Mouse (Mus musculus): Measurements from ENCODE around the gene Kank3. TPM values are rescaled to one million over a fixed set of nuclear protein-coding genes. Genes with fewer than 3 reads are reported as not detected.
"Not testable (repeated sequence)": the region's sequence is repeated elsewhere in the genome, so short reads cannot be mapped to it uniquely, and the experiment has no call there.

The Kank3 gene
- polyA plus RNA-seq, 1 experiment = 16.2 TPM

- peak overlapping the region; percentile 64 for H3K4me3 ChIP-seq (ENCODE audit: insufficient read depth, low read depth, low read length)
- peaks cover 9% of the 10 kb centered on the region for H3K4me1 ChIP-seq (ENCODE audit: control insufficient read depth, insufficient read depth, insufficient read length, low read length)
- peak overlapping the region; percentile 27; the same call in 1 of the 2 replicates for H3K27ac ChIP-seq (replicated peaks; ENCODE audit: low read depth, low read length)
These were observed 7.8 kb downstream of the Kank3 start for GRCm38 (mm10) chr17:33817969-33818643.

GRCm38 (mm10) chr17:33822436-33822959 lies 12.2 kb downstream of the Kank3 start:
- H3K4me3 ChIP-seq (ENCODE audit: insufficient read depth, low read depth, low read length) = no peak overlapping the region
- H3K27ac ChIP-seq (replicated peaks; ENCODE audit: low read depth, low read length) = no peak overlapping the region
- peaks cover 13% of the 10 kb centered on the region for H3K4me1 ChIP-seq (ENCODE audit: control insufficient read depth, insufficient read depth, insufficient read length, low read length)

GRCm38 (mm10) chr17:33823171-33823570 lies 12.9 kb downstream of the Kank3 start:
- not testable (repeated sequence) for H3K4me1 ChIP-seq (ENCODE audit: control insufficient read depth, insufficient read depth, insufficient read length, low read length); H3K27ac ChIP-seq (replicated peaks; ENCODE audit: low read depth, low read length)
- H3K4me3 ChIP-seq (ENCODE audit: insufficient read depth, low read depth, low read length) = peak overlapping the region; percentile 85

- H3K4me1 ChIP-seq (ENCODE audit: control insufficient read depth, insufficient read depth, insufficient read length, low read length) = peaks cover 11% of the 10 kb centered on the region
These were observed 14.0 kb downstream of the Kank3 start, which contains the start of the genes Rps28 and Ndufa7 for GRCm38 (mm10) chr17:33824084-33824996. Gene Rps28 (minus strand): TSS chr17:33824562. Gene Ndufa7 (plus strand): TSS chr17:33824572.

GRCm38 (mm10) chr17:33824997-33825330 lies 14.6 kb downstream of the Kank3 start:
- Histone ChIP-seq H3K4me1 (ENCODE audit: control insufficient read depth, insufficient read depth, insufficient read length, low read length) (peaks cover 15% of the 10 kb centered on the region), H3K27ac (replicated peaks; ENCODE audit: low read depth, low read length) (peak overlapping the region; percentile 98), H3K4me3 (ENCODE audit: insufficient read depth, low read depth, low read length) (peak overlapping the region; percentile 80)

More at GRCm38 (mm10) chr17:33824084-33824996, 14.0 kb downstream of the Kank3 start, which contains the start of the genes Rps28 and Ndufa7:
- H3K4me3 ChIP-seq (ENCODE audit: insufficient read depth, low read depth, low read length) = peak within 1 kb of the TSS; percentile 85
- peak within 1 kb of the TSS; percentile 98 for H3K27ac ChIP-seq (replicated peaks; ENCODE audit: low read depth, low read length)

- H3K4me3 ChIP-seq (ENCODE audit: insufficient read depth, low read depth, low read length) = no peak overlapping the region; the same call in 1 of the 2 replicates
- H3K4me1 ChIP-seq (ENCODE audit: control insufficient read depth, insufficient read depth, insufficient read length, low read length) = peaks cover 15% of the 10 kb centered on the region
- H3K27ac ChIP-seq (replicated peaks; ENCODE audit: low read depth, low read length) = no peak overlapping the region
These were observed 15.1 kb downstream of the Kank3 start for GRCm38 (mm10) chr17:33825462-33825861.

GRCm38 (mm10) chr17:33826850-33827249 lies 16.5 kb downstream of the Kank3 start:
- Histone ChIP-seq H3K4me3 (ENCODE audit: insufficient read depth, low read depth, low read length) (no peak overlapping the region), H3K4me1 (ENCODE audit: control insufficient read depth, insufficient read depth, insufficient read length, low read length) (peaks cover 15% of the 10 kb centered on the region), H3K27ac (replicated peaks; ENCODE audit: low read depth, low read length) (no peak overlapping the region)

- H3K4me3 ChIP-seq (ENCODE audit: insufficient read depth, low read depth, low read length) = no peak overlapping the region
- H3K27ac ChIP-seq (replicated peaks; ENCODE audit: low read depth, low read length) = peak overlapping the region; percentile 73
- peaks cover 12% of the 10 kb centered on the region for H3K4me1 ChIP-seq (ENCODE audit: control insufficient read depth, insufficient read depth, insufficient read length, low read length)
These were observed 18.6 kb downstream of the Kank3 start for GRCm38 (mm10) chr17:33828892-33829291.

GRCm38 (mm10) chr17:33829561-33829960 lies 19.2 kb downstream of the Kank3 start:
- Histone ChIP-seq H3K27ac (replicated peaks; ENCODE audit: low read depth, low read length) (peak overlapping the region; percentile 73), H3K4me3 (ENCODE audit: insufficient read depth, low read depth, low read length) (no peak overlapping the region), H3K4me1 (ENCODE audit: control insufficient read depth, insufficient read depth, insufficient read length, low read length) (peaks cover 12% of the 10 kb centered on the region)

- peak within 1 kb of the TSS; percentile 90 for H3K4me3 ChIP-seq (ENCODE audit: insufficient read depth, low read depth, low read length)
- H3K4me1 ChIP-seq (ENCODE audit: control insufficient read depth, insufficient read depth, insufficient read length, low read length) = no peaks in the 10 kb centered on the region; the same call in 1 of the 2 replicates
- H3K27ac ChIP-seq (replicated peaks; ENCODE audit: low read depth, low read length) = peak within 1 kb of the TSS; percentile 15; the same call in 1 of the 2 replicates
These were observed 32.9 kb downstream of the Kank3 start, which contains the start of gene Cd320 for GRCm38 (mm10) chr17:33842966-33843795. Gene Cd320 (plus strand): TSS chr17:33843091.

- no peaks in the 10 kb centered on the region; the same call in 1 of the 2 replicates for H3K4me1 ChIP-seq (ENCODE audit: control insufficient read depth, insufficient read depth, insufficient read length, low read length)
- H3K4me3 ChIP-seq (ENCODE audit: insufficient read depth, low read depth, low read length) = no peak overlapping the region
- no peak overlapping the region for H3K27ac ChIP-seq (replicated peaks; ENCODE audit: low read depth, low read length)
These were observed 33.9 kb downstream of the Kank3 start for GRCm38 (mm10) chr17:33844196-33844595.

- no peak overlapping the region for H3K4me3 ChIP-seq (ENCODE audit: insufficient read depth, low read depth, low read length)
- no peak overlapping the region for H3K27ac ChIP-seq (replicated peaks; ENCODE audit: low read depth, low read length)
- H3K4me1 ChIP-seq (ENCODE audit: control insufficient read depth, insufficient read depth, insufficient read length, low read length) = no peaks in the 10 kb centered on the region; the same call in 1 of the 2 replicates
These were observed 37.8 kb downstream of the Kank3 start for GRCm38 (mm10) chr17:33848139-33848538.

GRCm38 (mm10) chr17:33851331-33851730 lies 41.0 kb downstream of the Kank3 start:
- Histone ChIP-seq H3K4me1 (ENCODE audit: control insufficient read depth, insufficient read depth, insufficient read length, low read length) (no peaks in the 10 kb centered on the region), H3K27ac (replicated peaks; ENCODE audit: low read depth, low read length) (no peak overlapping the region), H3K4me3 (ENCODE audit: insufficient read depth, low read depth, low read length) (no peak overlapping the region)

- no peak overlapping the region for H3K4me3 ChIP-seq (ENCODE audit: insufficient read depth, low read depth, low read length)
- no peak overlapping the region for H3K27ac ChIP-seq (replicated peaks; ENCODE audit: low read depth, low read length)
- H3K4me1 ChIP-seq (ENCODE audit: control insufficient read depth, insufficient read depth, insufficient read length, low read length) = no peaks in the 10 kb centered on the region
These were observed 47.5 kb downstream of the Kank3 start for GRCm38 (mm10) chr17:33857816-33858215.
